Mouse (Mus musculus) layer of hippocampus, postnatal 36 days (tissue): ENCODE measurements around the gene Ren1. TPM values are rescaled to one million over a fixed set of nuclear protein-coding genes. Genes with fewer than 3 reads are reported as not detected.

Source experiments
- DNase-seq, 2 experiments: peaks; one replicate each; pipeline ENCODE4 v3.0.0; 2022
- total RNA-seq, 2 experiments: library from RNA; stranded (reverse); gene quantifications; 2 replicates each; pipeline ENCODE4 v1.2.3; 2021

Gene Ren1
- total RNA-seq, 2 experiments from 2014 or later, result not detected

- no peak for DNase-seq
Observed at GRCm38 (mm10) chr1:133379254-133379985, 29.1 kb downstream of the Ren1 start.

GRCm38 (mm10) chr1:133379986-133380320, 29.6 kb downstream of the Ren1 start:
- DNase-seq, result no peak

DNA sequence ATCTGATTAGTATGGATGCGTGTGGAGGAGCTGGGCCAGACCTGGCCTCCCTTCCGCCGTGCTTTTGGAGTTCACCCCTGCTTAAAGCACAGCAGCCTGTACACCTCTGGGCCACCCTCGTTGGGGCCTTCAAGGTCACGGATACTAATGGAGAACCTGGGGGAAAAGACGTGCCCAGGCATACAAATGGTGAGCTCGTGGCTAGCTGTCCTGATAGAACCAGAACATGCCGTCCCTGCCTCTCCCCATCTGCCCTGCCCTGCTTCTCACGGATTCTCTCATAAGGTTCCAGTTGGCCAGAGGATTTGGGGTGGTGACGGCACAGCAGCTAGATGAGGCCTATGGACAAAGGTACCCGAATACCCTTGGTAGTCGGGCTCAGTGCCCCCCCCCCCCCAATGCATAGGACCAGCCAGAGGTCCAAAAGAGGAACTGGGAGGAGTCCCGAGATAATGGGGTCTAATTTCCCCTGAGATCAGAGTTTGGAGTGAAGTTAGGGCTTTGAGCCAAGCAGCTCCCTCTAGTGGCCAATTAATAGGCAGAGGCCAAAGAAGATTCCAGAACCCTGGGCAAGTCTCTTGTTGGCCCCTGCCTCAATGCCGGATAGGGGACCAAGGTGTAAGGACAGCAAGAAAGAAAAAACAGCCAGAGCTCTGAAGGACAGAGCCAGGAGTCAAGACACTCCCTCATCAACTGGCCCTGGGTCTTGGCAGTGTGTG, 30.2 kb downstream of the Ren1 start:
- DNase-seq, result no peak

- DNase-seq, result no peak
Observed at GRCm38 (mm10) chr1:133382008-133382407, 31.7 kb downstream of the Ren1 start.

DNA sequence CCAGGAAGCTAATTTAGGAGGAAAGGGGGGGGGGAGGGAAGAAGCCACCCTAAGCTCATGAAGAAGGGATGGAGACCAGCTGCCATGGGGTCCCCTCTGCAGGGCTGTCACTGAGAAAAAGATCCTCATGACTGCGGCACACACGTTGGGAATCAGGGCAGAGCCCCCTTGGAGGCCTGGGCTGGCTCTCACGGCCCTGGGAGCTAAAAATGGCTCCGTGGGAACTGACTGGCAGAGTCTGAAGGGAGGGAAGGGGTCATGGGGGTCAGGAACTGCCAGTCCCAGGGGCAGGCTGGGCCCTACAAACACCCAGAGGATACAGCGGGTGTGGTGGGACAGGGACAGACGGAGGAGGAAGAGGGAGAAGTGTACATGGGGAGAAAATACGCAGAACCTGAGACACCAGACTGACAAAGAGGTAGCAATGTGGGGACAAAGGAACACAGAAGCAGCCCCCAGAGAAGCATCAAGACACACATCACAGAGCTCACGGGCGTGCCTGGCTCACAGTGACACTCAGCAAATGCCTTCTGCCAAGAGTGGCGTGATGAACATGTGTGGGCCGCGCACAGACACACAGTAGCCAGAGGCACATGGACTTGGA, 32.3 kb downstream of the Ren1 start:
- no peak for DNase-seq

- DNase-seq, result no peak
Observed at GRCm38 (mm10) chr1:133383157-133383783, 33.0 kb downstream of the Ren1 start.

DNA sequence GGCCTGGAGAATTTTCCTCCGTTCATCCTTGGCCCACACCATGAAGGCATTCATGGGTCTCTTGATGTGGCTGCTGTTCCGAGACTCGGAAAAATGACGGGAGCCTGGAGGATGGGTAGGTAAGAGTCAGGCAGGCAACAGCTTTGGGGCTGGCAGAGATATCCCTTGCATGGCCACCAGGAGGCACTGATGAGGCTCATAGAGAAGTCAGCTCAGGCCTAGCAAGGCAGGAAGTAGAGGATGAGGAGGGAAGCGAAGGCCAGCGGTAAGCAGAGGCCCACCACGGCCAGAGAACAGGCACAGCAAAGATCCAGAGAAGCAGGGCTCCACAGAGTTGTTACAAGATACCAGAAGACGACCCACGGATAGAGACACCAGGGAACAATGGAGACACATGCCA, 35.2 kb downstream of the Ren1 start:
- DNase-seq, result peak; percentile 49 to 56

- no peak for DNase-seq
Observed at GRCm38 (mm10) chr1:133386209-133386608, 35.9 kb downstream of the Ren1 start.

DNA sequence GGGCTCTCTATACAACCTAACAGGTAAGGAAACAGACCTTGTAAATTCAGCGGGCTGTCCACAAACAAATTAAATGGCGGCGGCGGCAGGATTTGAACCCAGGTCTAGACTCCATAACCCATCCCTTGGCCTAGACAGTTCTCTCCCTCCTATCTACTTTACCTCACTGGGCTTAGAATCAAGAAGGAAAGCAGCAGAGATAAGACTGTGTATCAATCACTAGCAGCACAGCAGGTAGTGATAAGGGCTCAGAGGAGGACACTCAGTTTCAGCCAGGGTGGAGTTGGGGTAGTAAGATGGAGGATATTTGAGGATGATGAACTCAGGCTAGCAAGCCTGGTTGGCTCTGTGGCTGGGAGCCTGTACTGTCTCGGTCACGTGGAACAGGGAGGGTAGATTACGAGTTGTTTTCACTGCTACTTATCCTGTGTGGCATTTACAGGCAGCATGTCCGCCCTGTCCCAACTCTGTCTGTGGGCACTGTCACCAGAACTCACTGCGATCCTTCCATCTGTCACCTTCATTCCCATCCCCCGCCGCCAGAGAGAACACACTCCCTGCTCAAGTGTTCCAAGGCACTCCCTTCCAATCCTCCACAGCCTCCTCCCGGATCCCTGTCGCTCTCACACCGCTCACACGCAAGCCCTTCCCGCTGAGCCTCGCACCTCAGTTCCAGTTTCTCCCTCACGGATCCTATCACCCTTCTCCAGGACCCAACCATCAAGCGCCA, 37.4 kb downstream of the Ren1 start:
- DNase-seq, result peak; percentile 31 to 52

- peak in 1 of 2 experiments; percentile 20 for DNase-seq
Observed at GRCm38 (mm10) chr1:133394702-133395101, 44.4 kb downstream of the Ren1 start.

DNA sequence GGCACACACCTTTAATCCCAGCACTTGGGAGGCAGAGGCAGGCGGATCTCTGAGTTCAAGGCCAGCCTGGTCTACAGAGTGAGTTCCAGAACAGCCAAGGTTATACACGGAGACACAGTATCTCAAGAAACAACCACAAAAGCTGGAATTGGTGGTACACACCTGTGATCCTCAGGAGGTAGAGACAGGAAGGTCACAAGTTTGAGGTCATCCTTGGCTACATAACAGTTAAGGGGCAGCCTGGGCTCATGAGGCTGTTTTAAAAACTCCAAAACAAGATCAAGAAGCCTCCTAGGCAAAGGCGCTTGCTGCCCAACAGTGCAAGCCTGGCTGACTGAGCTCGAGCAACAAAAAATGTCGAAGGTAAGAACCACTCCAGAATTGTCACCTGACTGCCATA, 46.4 kb downstream of the Ren1 start:
- no peak for DNase-seq

DNA sequence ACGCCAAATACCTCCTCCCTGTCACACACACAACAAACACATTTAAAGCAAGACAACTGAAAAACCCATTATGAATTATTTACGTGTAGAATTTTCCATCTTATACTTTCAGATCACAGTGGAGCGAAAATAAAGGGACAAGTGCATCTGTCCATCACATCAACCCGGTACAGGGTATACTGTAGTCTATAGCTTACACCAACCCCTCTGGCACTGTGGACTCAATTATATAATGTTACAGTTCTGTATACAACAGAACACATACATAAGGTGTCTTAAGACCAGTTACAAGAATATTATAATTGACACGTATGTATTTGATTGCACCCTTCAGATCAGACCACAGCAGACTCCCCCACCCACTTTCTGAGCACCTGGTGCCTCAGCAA, 46.8 kb downstream of the Ren1 start:
- DNase-seq, result no peak

DNA sequence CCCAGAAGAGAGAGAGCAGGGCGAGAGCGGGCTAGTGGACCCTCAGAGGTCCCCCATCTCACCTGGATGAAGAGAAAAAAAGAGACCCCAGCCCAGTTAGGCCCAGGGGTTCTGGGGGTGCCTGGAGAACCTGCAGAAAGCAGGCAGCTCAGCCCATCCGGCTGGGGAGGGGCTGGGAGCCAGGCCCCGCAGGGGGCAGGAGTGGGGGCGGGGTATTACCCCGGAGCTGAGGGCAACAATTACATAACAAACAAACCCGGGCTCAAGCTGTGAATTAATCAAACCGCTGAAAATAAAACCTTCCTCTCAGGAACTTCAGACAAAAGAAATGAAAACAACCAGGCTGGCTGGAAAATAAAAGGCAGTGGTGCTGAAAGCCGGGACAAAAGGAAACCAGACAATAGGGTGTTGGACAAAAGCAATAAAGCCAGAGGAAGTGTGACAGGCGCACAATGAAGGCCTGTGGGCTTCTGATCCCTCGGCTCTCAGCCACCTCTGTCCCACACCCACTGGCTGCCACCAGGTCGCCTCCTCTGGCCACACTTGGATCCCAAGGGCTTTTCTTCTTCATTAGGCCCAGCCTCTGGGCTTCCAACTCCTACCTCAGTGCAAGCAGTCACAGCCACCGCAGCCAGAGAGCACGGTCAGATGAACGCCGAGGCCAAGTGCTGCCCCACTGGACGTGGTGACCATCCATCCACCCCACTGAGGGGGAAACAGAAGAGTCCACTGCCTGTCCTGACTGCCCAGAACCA, 47.4 kb downstream of the Ren1 start:
- peak in 1 of 2 experiments; percentile 22 for DNase-seq

DNA sequence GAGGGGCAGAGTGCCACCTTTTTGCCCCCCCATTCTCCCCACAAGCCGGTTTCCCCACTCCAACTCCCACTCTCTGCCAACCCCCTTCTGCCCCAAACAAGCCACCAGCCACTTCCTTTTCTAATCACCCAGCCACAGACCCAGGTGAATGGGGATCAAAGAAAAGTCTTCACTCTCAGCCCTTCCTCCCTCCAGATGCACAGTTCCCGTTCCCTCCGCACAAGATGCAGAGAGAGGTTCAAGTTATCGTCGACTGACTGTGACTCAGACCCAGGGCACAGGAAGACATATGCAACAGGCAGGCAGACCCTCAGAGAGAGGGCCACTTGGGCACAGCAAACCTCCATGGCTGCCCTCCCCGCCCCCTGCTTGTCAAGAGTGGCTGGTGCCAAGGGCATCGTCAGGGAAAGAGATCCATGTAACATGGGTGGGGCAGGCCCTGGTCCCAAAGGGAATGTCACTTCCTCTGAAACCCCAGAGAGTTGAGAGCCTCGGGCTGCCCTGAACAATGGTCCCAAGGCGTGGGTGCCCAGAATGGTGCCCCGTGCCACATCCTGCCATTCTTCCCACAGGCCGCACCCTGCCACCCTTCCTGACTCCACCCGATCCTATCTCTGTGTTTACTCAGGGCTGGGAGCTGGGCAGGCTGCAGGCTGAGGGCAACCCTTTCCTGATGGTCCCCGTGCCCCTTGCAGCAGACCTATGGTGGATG, 49.9 kb downstream of the Ren1 start:
- no peak for DNase-seq

DNA sequence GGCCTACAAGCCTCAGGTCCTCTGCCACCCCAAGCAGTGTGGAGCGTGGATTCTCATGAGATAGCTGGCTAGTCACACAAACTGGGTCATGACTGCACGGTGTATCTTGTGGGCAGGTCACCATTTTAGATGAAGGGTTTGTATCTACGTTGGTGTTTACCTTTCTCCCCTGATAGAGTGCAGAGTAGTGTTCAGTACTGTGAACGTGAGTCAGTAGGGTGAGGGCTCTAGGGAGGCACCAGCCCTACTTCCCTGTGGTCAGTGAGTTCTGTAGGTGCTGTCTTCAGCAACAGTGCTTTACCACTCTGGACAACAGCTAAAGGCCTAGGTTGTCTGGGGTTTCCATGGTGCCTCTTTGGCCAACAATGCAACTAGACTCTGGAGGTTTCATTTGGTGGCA, 53.7 kb downstream of the Ren1 start:
- DNase-seq, result no peak

GRCm38 (mm10) chr1:133406614-133407013, 56.3 kb downstream of the Ren1 start:
- no peak for DNase-seq

DNA sequence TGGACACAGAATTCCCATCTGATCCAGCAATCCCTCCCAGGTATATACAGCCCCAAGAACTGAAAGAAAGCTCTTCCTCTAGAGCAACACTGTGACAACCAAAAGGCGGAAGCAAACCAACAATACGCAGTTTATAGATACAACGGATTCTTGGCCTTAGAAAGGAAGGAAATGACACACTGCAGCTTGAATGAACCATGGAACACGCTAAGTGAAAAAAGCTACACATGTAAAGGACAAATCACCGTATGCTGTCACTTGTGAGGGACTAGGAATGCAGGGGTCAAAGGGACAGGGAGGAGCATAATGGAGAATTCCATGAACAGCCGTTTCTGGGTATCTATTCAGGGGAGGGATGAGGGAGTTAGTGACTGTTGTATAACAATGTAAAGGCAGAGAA, 57.1 kb downstream of the Ren1 start:
- no peak for DNase-seq

GRCm38 (mm10) chr1:133408321-133408720, 58.0 kb downstream of the Ren1 start:
- no peak for DNase-seq

DNA sequence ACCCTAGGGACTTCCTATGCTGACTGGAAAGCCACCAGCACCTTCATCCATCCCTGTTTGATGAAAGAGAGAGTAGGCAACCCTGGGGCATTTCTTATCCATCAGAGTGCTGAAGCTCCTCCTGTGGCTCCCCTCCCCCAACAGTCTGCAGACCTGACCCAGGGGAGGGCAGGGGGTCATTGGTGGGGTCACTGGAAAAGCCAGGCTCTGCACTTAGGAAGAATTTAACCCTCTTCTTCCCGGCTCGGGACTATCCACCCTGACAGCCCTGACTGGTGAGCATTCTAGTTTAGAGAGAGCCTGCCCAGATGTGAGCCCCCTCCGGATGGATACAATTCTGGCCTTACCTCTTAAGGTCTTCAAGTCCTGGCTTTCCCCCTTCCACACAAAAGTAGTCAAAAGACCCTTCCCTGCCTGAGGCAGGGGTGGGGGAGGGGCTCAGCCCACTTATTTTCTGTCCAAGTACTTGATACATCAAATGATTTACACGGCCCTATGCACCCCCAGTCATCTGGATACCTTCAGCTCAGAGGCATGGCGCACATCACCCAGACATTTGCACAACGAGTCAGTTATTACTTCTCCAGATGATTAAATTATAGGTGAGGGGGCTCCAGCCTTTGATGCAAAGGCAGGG, 58.7 kb downstream of the Ren1 start:
- no peak for DNase-seq

- no peak for DNase-seq
Observed at GRCm38 (mm10) chr1:133409786-133410185, 59.5 kb downstream of the Ren1 start.
